Mouse (Mus musculus) gastrocnemius, adult 2 months (tissue): Measurements from ENCODE around the gene 2310030G06Rik. TPM values are rescaled to one million over a fixed set of nuclear protein-coding genes. Genes with fewer than 3 reads are reported as not detected.

ENCODE experiments used
- DNase-seq: peaks from one replicate; pipeline ENCODE4 v3.0.0; 2022
- H3K27ac ChIP-seq: fragments of 200-600 bp; 2 replicates; pipeline ENCODE4 v1.8.1; 2022; ENCODE audit warnings: mild to moderate bottlenecking
- H3K4me3 ChIP-seq: fragments of 200-600 bp; 2 replicates; pipeline ENCODE4 v1.8.1; 2022; ENCODE audit warnings: mild to moderate bottlenecking, moderate library complexity
- CTCF ChIP-seq: fragments of 200-600 bp; IDR thresholded peaks from 2 replicates; pipeline ENCODE4 v1.8.1; 2022; ENCODE audit warnings: antibody characterized with exemption, mild to moderate bottlenecking, moderate library complexity
- intact Hi-C: fragments of 180-260 bp; cut with DNase I; formaldehyde crosslinking; loops from one replicate; pipeline ENCODE4 v1.15.1; 2025
- total RNA-seq, 2 experiments: library from RNA; stranded (reverse); gene quantifications; 2 replicates each; pipeline ENCODE4 v1.2.3; 2021

The 2310030G06Rik gene
- total RNA-seq, 2 experiments from 2014 or later: 2.4 to 6.5 TPM

DNA sequence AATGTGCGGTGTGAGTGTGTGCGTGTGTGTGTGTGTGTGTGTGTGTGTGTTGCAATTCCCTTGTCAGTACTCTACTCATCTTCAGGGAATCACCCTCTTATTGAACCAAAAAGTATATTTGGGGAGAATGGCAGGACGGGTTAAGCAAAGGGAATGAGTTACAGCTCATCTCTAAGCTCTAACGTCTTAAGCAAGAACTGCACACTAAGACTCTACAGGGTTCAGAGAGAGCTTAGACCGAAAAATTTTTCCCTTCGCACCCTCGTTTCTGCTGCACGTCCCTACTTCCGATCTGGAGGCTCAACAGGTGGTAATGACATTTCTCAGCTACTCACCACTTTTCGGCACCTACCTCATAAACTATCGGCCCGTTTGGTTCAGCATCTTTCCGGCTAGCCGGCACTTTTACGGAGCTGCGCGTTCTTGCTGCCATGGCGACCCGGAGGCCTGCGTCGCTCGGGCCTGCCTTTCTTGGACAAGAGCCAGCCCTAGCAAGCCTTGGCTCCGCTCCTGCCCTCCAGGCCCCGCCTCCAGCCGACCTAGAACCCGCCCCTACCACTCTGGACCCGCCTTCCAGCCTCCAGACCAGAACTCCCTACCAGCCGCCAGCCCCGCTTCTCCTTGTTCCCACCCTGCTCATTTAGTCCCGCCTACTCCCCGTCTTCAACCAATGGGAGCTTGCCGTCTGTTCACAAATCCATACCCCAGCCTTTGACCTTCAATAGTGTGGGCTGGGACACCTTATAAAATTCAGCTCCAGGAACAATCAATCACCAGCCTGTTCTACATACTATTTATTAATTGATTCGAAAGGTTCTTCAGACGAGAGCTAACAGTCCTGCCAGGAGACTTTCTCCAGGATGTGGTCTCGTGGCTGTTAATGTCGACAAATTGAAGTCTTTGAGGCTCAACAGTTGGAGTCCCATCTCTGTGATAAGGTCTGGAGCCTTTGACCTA, 7.1 kb downstream of the 2310030G06Rik start, which contains the start of gene Dixdc1:
Gene Dixdc1, minus strand, starts transcription at position 604 of the 957 bp plus-strand sequence.
- Histone ChIP-seq H3K27ac (peak within 1 kb of the TSS; percentile 62), H3K4me3 (peak within 1 kb of the TSS; percentile 71)
- no peak for TF ChIP-seq CTCF
- peak; percentile 95 for DNase-seq
- intact Hi-C loops: no loop called here

DNA sequence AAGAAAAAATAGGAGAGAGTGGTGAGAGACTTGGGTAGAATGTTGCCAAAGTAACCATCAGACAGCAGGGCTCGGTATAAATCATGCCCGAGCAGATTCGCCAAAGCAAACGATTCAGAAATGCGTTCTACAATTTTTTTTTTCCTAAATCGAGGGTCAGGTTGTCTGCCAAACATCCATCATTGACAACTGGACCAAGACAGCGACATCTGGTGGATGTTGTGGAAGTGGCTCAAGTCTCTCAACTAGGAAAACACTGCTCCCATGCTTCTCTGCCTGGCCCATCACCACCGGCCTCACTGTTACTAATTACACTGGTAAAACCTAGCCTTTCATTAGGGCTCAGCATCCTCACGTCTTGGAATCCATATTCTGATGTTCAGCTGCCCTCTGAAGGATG, 11.3 kb downstream of the 2310030G06Rik start:
- Histone ChIP-seq H3K27ac (no peak overlapping the region), H3K4me3 (peak overlapping the region; percentile 33)
- peak; percentile 85 for TF ChIP-seq CTCF
- DNase-seq: peak; percentile 62
- intact Hi-C loops: loop anchor here (1.0 kb wide), 1 partner anchor 25 kb away; no protein-coding TSS in a partner anchor

DNA sequence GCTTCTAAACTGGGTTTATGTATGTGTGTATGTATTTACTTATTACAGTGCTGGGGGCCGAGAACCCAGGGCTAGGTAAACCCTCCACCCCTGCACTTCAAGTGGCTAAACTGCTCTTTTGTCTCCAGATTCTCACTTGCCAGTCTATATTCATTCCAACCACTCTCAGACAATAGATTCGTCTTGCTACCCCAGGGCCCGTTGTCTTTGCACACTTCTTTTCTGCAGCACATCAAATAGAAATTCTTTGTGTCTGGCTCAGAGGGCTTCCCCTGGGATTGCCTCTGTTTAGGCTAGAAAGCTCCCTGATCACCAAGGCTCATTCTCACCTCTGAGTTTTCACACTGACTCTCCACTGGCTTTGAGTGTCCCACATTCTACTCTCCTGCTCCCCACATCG, 13.8 kb downstream of the 2310030G06Rik start:
- H3K27ac ChIP-seq: no peak overlapping the region
- no peak for TF ChIP-seq CTCF
- intact Hi-C loops: no loop called here
- no peak overlapping the region for H3K4me3 ChIP-seq
- DNase-seq: no peak

DNA sequence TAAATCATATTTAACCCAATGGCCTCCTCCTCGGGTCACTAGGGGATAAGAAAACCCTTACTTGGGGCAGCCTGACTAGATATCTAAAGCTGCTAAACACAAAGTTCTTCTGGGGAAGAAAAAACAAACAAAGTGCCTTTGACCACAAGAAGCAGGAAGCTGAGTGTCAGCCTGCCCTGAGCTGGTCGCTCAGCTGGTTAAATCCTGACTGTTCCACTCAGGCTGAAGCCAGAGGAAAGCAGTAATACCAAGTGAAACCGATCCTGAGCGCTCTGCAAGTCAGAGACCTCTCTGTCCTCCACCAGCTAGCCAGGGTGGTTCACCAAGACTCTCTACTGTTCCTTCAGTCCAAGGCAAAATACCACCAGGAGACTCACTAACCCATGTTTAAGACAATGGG, 16.7 kb downstream of the 2310030G06Rik start:
- TF ChIP-seq CTCF: no peak
- DNase-seq: no peak
- Histone ChIP-seq H3K27ac (no peak overlapping the region), H3K4me3 (no peak overlapping the region)
- intact Hi-C loops: no loop called here

DNA sequence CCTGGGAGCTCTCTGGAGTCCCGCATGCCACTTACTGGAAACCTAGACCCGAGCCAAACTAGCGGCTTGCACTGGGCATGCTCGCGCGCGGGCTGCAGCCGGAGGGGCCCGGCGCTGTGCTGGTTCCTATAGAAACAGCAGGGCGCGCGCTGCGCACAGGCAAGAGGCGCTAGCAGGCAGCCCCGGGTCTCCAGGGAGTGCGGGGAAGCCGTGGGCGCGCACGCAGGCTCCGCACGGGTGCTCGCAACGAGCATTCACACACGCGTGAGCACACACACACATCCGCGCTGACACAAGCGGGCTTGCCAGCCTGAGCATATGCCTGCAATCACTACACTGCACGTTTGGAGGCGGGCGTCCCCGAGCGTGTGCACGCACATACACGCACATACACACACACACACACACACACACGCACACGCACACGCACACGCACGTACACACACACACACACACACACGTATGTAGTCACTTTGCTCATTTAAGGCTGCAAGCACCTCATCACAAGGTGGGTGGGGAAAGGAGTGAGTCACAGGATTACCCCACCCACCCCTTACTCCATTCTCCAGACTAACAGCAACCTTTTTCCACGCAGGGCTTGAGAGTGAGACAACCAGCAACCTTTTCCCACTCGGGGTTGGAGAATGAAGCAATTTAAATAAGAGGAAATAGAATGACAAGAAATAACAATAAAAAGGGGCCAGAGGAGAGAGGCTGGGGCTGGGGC, 18.2 kb downstream of the 2310030G06Rik start:
- intact Hi-C loops: no loop called here
- peak overlapping the region; percentile 84 for H3K4me3 ChIP-seq
- H3K27ac ChIP-seq: peak overlapping the region; percentile 66
- peak; percentile 77 for DNase-seq
- peak; percentile 18; the same call in 1 of the 2 replicates for TF ChIP-seq CTCF

DNA sequence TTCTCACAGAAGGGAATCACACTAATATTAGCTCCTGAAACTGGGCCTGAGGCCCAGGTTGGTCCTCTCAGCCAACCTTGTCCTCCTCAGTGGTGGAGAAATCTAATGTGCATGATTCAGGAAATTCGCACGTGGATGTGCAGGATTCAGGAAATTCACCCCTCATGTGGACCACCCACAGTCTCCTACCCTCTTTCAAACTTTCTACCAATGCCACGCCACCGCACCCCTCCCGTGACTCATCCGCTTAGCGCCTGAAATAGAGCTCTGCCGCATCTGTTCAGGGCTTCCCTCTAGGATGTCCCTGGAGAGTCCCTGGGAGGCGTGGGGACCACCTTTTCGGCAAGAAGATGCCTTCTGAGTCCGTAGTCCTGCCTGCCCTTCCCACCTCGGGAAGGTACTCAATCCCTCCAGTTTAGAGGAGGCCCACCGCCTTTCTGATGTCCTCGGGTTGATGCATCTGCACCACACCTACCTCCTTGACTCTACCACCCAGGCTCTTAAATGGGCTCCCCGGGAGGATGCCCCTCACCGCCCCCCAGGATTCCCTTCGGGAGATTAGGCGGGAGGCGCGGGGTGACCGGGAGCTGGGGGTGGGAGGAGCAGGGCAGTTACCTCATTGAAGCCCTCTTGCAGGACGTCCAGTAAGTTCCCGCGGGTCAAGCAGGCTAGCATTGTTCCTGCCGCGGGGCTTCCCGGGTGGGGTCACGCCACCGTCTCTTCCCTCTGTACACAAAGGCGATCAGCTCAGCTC, 19.0 kb downstream of the 2310030G06Rik start:
- Histone ChIP-seq H3K27ac (peak overlapping the region; percentile 66), H3K4me3 (peak overlapping the region; percentile 84)
- intact Hi-C loops: no loop called here
- DNase-seq: peak; percentile 50
- TF ChIP-seq CTCF: no peak

DNA sequence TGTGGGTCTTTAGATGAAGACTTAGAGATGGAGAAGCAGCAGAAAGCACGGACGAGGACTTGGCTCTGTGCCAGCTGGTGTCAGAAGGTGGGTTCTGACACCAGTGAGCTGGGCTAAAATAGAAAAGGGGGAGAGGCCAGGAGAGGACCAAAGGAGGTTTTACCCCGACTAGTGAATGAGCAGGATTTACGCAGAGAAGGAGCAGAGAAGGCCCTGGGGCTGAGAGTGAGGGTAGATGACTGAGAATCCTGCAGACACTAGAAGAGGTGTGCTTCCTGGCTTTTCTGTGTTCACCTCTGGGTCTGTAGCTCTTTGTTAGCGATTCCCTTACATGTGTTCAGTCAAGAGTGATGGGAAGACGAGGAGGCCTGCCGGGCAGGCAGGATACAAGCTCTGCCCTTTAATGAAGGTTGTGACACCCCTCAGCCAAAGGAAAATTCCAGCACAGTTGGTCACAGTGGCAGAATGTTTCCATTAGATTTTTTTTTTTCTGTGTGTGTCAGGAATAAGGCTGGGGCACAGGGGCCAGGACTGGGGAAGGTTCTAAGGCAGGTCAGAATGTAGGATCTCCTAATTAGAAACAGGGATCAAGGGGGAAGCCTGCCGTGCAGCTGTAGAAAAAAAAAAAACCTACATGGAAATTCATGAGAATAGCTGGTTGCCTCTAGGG, 20.3 kb downstream of the 2310030G06Rik start:
- TF ChIP-seq CTCF: no peak
- Histone ChIP-seq H3K4me3 (no peak overlapping the region), H3K27ac (peak overlapping the region; percentile 63)
- intact Hi-C loops: no loop called here
- no peak for DNase-seq

DNA sequence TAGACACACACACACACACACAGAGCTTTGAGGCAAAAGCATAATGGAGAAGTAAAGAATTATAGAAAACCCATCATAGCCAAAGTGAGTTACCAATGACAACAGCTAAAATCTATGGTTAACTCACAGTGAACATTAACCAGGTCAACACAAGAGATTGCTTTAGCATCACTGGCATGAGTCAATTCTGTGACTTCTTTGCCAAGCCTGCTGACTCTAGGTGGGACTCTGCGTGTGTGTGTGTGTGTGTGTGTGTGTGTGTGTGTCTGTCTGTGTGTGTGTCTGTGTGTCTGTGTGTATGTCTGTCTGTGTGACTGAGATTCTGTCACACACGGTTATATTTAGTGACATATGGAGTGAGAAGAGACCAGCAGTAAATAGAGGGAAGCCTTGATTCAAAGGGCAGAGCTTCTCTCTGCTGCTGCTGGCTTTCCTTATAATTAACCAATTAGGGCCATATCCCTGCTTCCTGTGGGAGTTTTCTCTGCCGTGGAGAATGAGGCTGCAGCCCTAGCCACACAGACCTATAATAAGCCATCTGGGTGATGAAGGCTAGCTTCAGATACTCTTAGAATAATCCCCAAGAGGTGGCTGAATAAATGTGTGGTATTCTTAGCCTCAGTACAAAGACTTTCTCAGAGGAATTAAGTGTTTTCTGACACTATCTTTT, 21.5 kb downstream of the 2310030G06Rik start:
- H3K4me3 ChIP-seq: no peak overlapping the region
- H3K27ac ChIP-seq: peak overlapping the region; percentile 20; the same call in 1 of the 2 replicates
- intact Hi-C loops: no loop called here
- no peak for DNase-seq
- TF ChIP-seq CTCF: no peak

DNA sequence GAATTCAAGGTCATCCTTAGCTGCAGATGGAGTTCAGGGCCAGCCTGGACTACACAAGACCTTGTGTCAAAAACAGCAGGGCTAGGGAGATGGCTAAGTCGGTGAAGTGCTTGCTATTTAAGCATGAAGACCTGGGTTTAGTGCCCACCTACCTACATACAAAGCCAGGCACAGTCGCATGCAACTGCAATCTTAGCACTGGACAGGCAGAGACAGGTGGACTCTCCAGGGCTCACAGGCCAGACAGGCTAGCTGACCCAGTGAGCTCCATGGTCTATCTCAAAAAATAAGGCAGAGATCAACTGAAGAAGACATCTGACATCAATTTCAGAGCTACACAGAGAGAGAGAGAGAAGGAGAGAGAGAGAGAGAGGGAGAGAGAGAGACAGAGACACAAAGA, 22.2 kb downstream of the 2310030G06Rik start:
- no peak for DNase-seq
- no peak for TF ChIP-seq CTCF
- intact Hi-C loops: no loop called here
- H3K4me3 ChIP-seq: no peak overlapping the region
- H3K27ac ChIP-seq: peak overlapping the region; percentile 75; the same call in 1 of the 2 replicates

DNA sequence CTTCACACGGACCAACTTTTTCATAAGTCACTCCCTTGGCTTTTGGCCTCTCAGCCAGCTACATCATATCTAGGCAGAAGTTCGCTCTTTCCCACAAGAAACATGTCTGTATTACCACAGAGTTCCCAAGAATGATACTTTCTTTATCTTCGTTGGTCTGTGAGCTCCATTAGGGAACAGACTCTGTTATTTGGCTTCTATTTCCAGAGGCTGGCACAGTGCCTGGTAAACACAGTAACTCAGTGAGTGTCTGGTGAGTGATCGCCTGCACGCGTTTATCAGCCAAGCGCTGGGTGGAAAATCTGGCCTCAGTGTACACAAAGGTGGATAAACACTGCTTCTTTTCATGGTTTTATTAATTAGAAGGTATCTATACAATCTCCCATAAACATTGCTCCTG, 22.9 kb downstream of the 2310030G06Rik start:
- Histone ChIP-seq H3K4me3 (peak overlapping the region; percentile 28), H3K27ac (peak overlapping the region; percentile 75)
- peak; percentile 77 for DNase-seq
- TF ChIP-seq CTCF: no peak
- intact Hi-C loops: no loop called here

DNA sequence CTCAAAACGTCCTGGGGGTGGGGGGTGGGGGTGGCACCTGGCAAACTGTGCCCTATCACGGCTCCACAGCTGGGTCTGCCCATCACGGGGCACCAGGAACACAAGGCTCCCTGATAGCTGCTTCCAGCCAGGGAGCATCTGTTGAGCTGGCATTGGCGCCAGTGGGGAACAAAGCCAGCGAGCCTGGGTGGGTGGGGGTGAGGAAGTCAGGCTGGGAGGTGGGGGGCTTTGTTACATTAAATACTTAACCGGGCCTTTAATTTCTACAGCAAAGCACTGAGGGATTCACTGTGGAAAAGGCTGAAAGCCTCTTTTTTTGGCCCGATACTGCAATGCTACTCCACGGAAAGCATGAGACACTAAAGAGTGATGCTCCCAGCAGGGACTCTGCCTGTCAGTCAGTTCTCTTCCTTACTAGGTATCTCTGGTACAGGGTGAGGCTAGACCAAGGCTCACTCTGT, 23.9 kb downstream of the 2310030G06Rik start:
- peak; percentile 60 for DNase-seq
- H3K27ac ChIP-seq: peak overlapping the region; percentile 75; the same call in 1 of the 2 replicates
- intact Hi-C loops: no loop called here
- no peak for TF ChIP-seq CTCF
- H3K4me3 ChIP-seq: no peak overlapping the region
